Mouse (Mus musculus) megakaryocyte, embryonic 14.5 days (primary cell): ENCODE data around the gene Mcrip1.

ENCODE experiments used
- FLI1 ChIP-seq: IDR thresholded peaks from 2 replicates; pipeline ENCODE4 v1.6.1; 2012; ENCODE audit warnings: low read length, inconsistent platforms, mixed read lengths
- GATA1 ChIP-seq: IDR thresholded peaks from 3 replicates; pipeline ENCODE4 v1.6.1; 2012; ENCODE audit warnings: mixed read lengths, low read length, inconsistent platforms, borderline replicate concordance

DNA sequence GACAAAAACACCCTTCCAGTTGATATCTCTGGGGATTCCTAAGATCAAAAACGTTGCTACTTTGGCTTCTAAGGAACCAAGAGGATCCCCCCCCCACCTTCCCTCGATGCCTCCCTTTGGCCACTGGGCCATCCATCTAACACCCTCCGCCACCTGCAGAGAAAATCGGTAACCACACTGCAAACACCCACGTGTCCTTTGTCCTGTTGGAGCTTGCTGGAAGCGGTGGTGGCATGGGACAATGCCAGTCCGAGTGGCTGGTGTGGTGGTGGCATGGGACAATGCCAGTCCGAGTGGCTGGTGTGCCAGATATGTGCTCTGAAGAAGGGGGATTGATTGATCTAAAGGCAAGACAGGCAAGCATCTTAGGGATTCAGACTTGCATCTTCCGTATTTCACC is 17.9 kb downstream of the Mcrip1 start:
- TF ChIP-seq GATA1 (no peak), FLI1 (no peak)
